Mouse (Mus musculus): ENCODE results near the gene Ptpn11.

The Ptpn11 gene

GRCm38 (mm10) chr5:121172835-121173234 is 18.4 kb downstream of the Ptpn11 start:
- DNase-seq = peak; percentile 55

DNA sequence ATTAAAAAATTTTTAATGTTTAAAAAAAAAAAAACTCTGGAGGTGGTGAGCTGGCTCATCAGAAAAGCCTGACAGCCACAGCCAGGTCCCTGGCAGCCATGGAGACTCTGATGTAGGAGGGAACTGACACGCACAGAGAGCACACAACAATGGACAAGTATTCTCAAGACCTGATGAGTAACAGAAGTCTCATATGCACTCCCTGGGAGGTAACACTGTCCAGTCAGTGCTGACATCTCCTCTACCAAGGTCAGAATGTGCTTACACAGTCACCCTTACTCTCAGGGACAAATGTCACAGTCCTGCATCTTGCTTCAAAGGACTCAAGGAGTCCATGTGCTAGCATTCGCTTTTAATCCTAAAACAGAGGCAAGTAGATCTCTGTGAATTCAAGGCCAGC is 21.6 kb downstream of the Ptpn11 start:
- no peak for DNase-seq

DNA sequence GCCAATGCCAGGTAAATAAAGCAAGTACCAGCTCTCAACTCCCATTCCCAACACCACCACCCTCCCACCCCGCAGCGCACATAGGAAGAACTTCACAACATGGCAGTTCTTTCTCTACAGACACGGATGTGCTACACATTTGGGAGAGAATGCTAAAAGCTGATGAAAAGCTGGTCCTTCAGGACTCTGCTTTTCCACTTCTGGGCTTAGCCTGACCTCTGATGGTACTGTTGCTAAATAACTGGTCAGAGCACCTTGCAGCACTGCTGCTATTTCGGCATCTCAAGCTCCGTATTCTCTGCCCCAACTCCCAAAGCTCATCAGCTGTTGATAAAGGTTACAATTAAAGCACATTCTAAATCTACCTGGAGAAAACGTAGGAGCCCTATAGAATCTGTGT is 24.3 kb downstream of the Ptpn11 start:
- DNase-seq = no peak

DNA sequence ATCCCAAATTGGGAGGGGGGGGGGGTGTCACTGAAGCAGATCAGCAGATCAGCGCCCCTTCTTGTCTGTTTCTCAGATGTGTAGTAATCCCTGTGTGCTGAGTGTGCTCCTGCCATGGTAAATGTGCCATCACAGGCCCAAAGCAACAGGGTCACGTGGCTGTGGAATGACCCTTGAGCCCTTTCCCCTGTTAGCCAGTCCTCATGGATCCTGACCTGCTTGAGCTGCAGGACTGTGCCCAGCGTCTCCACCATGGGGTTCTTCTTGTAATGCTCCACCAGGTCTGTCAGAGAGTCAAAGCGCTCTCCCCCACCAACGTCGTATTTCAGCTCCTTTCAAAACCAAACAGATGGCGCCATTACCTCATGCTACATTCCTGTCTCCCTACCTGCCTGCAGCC is 28.3 kb downstream of the Ptpn11 start:
- DNase-seq = no peak

DNA sequence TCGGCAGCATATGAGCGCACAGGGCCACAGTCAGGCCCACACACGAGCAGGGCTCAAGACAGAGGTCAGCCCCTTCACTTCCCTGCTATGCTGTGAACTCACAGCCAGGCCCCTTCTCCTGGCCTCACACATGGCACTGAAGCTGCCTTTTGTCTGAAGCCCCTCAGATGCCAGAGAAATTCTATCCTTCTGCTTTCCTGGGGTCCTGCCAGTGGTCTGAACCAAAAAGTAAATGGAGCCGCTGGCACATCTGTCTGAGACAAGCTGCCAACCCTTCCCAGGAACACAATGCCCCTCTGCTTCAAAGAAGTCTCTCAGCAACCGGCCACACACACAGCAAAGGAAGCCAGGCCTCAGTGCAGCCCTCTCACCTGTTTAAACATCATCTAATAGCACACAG is 28.9 kb downstream of the Ptpn11 start:
- no peak for DNase-seq

- no peak for DNase-seq
Measured at GRCm38 (mm10) chr5:121158966-121159365, 32.2 kb downstream of the Ptpn11 start.

DNA sequence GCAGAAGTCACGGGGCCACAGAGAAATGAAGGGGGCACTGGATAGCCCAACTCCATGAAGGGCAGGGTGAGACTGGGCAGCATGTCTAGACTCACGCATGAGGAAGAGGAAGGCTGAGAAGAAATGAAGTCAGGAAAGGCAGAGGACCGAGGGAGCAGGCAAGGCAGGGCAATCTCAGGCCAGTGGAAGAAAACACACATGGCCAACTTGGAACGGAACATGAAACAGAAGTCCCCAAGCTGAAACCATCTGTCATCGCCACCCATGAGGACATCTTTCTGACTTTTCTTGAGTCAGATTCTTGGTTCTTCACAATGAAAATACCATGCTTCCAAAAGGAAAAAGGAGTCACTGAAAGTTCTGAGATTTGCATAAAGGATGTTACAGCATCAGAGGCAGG is 33.7 kb downstream of the Ptpn11 start:
- peak; percentile 67 for DNase-seq

DNA sequence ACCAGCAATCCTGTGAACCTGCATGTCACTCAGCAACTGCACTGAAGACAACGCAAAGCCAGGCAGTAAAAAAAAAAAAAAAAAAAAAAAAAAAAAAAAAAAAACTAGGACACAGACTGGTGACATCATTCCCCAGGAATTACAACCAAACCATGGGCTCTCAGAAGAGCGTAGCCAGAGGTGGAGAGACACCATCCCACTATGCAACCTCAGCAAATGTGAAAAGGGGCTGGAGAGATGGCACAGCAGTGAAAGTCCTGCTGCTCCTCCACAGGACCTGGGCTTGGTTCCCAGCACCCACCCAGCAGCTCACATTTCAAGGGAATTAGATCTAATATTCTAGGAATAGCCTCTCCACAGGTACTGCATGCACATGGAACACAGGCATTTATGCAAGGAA is 34.2 kb downstream of the Ptpn11 start:
- no peak for DNase-seq

- DNase-seq = no peak
Measured at GRCm38 (mm10) chr5:121156121-121156520, 35.1 kb downstream of the Ptpn11 start.

- DNase-seq = no peak
Measured at GRCm38 (mm10) chr5:121150684-121151083, 40.5 kb downstream of the Ptpn11 start.

- DNase-seq = no peak
Measured at GRCm38 (mm10) chr5:121149246-121149645, 42.0 kb downstream of the Ptpn11 start.

GRCm38 (mm10) chr5:121146275-121146674 is 44.9 kb downstream of the Ptpn11 start:
- DNase-seq = peak; percentile 79

DNA sequence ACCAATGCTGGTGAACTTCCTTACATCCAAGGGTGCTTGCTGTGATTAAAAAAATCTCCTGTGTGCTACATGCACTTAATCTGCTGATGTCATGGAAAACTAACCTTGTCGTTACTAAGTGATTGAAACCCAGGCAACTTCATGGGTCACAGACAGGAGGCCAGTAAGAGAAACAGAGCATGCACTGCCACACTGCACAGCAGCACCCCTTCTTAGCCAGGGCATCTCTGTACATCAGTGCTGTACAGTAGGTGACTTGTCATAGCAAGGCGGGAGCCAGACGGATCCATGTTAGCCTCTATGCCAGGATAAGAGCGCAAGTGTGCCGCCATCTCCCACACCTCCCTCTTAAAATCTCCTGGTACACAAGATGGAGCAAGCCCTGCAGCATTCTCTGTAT is 45.6 kb downstream of the Ptpn11 start:
- no peak for DNase-seq

DNA sequence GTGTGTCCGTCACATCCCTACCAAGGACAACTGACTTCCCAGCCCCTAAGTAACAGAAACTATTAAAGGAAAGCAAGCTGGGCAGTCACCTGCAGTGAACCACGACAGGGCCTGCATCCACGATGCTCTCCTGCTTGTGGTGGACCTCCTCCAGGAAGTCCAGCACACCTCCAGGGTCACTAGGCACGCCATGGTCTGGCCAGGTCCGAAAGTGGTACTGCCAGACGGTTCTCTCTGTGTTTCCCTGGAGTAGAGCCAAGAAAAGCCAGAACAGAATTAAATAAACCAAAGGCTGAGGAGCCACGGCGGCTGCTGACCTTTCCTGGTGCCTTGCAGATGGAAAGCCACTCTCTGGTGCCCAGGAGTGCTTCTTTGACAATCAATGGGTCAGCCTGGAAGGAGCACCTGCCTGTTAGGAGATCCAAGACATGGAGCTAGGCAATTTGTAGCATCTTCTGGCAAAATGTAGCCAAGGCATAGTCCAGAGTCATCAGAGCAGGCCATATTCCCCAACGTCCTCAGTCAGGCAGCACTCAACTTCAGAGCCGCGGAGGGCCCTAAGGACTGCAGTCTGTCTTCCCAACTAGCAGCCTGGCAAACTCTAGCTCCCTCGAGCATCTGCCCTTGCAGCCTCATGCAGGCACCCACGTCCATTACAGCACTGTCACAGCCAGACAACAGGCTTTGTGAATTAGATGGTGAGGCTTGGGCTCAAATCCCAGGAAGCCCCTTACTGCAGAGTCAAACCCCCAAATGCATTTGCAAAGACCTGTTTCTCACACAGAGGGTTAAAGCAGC is 46.6 kb downstream of the Ptpn11 start:
- peak; percentile 91 for DNase-seq

GRCm38 (mm10) chr5:121142431-121143119 is 48.6 kb downstream of the Ptpn11 start:
- DNase-seq = no peak

GRCm38 (mm10) chr5:121140276-121140675 is 50.9 kb downstream of the Ptpn11 start:
- no peak for DNase-seq

DNA sequence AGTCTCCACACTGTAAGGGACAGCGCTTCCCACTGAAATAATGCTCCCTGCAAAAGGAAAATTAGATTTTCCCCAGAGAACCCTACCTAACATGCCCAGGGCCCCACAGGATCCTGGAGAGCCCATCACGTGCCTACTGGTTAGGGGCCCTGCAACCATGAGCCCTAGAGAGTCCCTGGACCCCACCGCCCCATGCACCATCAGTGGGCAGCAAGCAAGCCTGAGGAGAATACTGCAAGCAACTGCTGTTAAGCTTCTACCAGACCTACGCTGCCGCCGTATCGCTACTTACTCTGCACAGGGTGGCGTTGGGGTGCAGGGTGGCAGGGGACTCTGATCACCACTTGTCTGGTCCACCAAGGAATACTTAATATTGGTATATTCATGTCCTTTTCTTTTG is 54.1 kb downstream of the Ptpn11 start:
- DNase-seq = no peak

DNA sequence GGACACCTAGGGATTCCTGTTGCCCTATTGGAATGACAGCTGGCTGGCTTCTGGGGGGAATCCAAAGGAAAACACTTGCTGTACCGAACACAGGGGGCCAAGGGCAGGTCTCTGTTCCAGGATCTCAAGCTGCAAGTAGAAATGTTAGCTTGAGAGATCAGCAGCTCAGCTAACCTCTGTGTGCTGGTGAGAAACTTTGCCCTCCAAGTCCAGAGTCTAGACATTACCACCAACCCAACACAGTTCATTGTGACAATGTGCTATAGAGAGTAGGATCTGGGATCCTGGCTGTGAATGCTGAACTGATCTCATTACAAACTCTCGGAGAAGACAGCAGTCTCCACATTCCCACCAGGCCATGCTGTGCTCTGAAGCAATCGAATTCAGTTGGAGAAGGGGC is 59.4 kb downstream of the Ptpn11 start:
- no peak for DNase-seq

DNA sequence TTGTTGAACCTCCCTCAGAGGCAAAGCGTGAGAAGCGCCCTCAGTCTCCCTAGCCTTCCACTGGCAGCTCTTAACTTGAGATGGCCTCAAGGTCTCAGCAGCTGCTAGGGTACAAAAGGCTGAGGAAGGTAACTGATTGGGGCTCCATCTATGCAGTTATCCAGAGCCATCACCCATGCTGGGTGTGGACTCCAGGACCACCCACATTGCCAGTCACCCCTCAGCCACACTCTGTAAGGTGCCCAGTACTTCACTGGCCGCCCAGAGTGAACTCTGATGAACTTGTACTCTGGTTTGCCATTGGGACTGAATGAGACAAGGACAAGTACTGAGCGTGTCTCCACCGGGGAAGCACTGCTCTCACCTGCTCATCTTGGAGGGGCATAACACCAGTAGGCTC is 61.9 kb downstream of the Ptpn11 start:
- DNase-seq = no peak

DNA sequence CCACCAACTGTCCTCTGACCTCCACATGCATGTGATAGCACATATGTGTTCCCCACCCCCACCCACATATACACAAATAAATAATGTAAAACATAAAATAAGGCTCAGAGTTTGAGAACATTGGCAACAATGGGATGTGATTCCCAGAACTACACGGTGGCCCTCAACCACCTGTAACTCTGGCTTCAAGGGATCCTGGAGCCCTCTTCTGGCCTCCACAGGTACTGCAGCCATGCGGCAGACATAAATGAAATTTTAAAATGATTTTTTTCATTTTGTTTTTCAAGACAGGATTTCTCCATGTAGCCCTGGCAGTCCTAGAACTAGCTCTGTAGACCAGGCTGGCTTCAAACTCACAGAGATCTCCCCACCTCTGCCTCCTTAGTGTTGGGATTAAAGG is 65.1 kb downstream of the Ptpn11 start:
- DNase-seq = no peak

DNA sequence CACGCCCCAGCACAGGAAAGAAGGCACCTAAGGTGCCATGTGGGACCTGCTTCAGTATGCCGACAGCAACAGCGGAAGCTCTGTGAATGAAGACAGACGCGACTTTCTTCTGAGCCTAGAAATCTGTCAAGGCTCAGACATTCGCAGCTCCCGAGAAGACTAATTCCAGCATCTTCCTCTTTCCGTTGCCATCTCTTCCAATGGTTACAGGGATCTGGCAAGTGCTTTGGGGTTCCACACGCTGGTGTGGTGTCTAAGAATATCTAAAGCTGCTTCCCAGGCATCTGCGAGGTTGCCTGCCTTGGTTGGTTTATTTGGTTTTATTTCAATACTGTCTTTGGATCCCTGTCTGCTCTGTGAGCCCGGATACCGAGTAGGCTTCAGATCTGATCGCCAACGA is 65.6 kb downstream of the Ptpn11 start:
- DNase-seq = no peak

DNA sequence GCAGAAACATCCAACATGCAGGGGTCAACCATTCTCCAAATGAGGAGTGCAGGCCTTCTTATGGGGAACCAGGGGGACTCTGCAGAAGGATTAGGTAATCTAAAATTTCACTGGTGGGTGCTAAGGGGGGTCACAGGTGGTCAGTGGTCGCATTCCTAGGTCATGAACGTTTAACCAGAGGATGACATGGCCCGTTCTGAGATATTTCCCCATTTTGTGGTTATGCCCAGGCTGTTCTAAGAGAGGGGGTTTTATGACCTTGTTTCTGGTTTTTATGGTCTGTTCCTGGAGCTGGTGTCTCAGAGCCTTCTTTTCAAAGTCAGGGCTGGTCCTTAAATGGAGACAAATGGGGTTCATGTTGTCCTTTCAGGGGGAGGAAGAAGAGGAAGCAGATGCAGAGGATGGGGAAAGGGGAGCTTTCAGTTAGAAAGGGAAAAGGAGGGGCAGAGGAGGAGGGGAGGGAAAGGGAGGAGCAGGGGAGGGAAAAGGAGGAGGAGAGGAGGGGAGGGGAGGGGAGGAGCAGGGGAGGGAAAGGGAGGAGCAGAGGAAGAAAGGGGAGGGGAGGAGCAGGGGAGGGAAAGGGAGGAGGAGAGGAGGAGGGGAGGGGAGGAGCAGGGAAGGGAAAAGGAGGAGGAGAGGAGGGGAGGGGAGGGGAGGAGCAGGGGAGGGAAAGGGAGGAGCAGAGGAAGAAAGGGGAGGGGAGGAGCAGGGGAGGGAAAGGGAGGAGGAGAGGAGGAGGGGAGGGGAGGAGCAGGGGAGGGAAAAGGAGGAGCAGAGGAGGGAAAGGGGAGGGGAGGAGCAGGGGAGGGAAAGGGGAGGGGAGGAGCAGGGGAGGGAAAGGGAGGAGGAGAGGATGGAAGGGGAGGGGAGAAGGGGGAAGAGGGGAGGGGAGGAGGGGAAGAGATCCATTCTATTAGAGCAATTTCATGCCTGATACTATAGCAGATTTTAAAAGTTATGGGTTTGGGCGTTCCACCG is 66.7 kb downstream of the Ptpn11 start:
- no peak for DNase-seq

- no peak for DNase-seq
Measured at GRCm38 (mm10) chr5:121123399-121123798, 67.8 kb downstream of the Ptpn11 start.
